In genomic region chr13:63627184-63627893, GRCm38 (mm10) we compare ENCODE assay signal across 8 mouse cellular contexts. TPM values are rescaled to one million over a fixed set of nuclear protein-coding genes. Genes with fewer than 3 reads are reported as not detected.
DNase-seq lines count a peak whose midpoint lies in the region; ATAC-seq lines count a peak whose summit lies in the region.

No protein-coding gene starts in this region.

- 24% methylated on average over 20 of the region's 20 CpGs for WGBS in kidney, embryonic 15.5 days
- 5% methylated on average over 20 of the region's 20 CpGs for WGBS in forebrain, embryonic 14.5 days
- 21% methylated on average over 20 of the region's 20 CpGs for WGBS in midbrain, embryonic 10.5 days

- peaks cover 16% of the 10 kb centered on the region for H3K4me1 ChIP-seq in kidney, embryonic 15.5 days
- no peaks in the 10 kb centered on the region for H3K4me1 ChIP-seq in forebrain, embryonic 14.5 days (ENCODE audit: control insufficient read depth, insufficient read depth, low read length)
- H3K4me1 ChIP-seq in midbrain, embryonic 10.5 days = peaks cover 25% of the 10 kb centered on the region

- no peaks in the 10 kb centered on the region for H3K27me3 ChIP-seq in kidney, embryonic 15.5 days
- no peaks in the 10 kb centered on the region for H3K27me3 ChIP-seq in forebrain, embryonic 14.5 days (replicated peaks; ENCODE audit: control insufficient read depth, insufficient read depth, low read length)
- peaks cover 74% of the 10 kb centered on the region for H3K27me3 ChIP-seq in midbrain, embryonic 10.5 days (ENCODE audit: low read depth, poor library complexity, severe bottlenecking)

- peak overlapping the region; percentile 24 for H3K4me3 ChIP-seq in kidney, embryonic 15.5 days (replicated peaks)
- peak overlapping the region; percentile 15 for H3K4me3 ChIP-seq in forebrain, embryonic 14.5 days (ENCODE audit: low read depth, low read length)
- H3K4me3 ChIP-seq in midbrain, embryonic 10.5 days = peak overlapping the region; percentile 36

- H3K4me2 ChIP-seq in kidney, embryonic 15.5 days = peak overlapping the region; percentile 54
- H3K4me2 ChIP-seq in forebrain, embryonic 14.5 days (ENCODE audit: low read length) = peak overlapping the region; percentile 50

- H3K9ac ChIP-seq in kidney, embryonic 15.5 days = no peak overlapping the region
- H3K9ac ChIP-seq in forebrain, embryonic 14.5 days (ENCODE audit: low read length) = no peak overlapping the region

- DNase-seq in kidney, postnatal 14 days = no peak
- DNase-seq in brain, embryonic 18.5 days (ENCODE audit: low read depth, low spot score) = peak; percentile 22
- DNase-seq in forebrain, embryonic 14.5 days (ENCODE audit: low spot score) = peak; percentile 79
- peak; percentile 83 for DNase-seq in midbrain, embryonic 10.5 days (ENCODE audit: low spot score)
- no peak for DNase-seq in urinary bladder, postnatal 10 days (ENCODE audit: low spot score)
- no peak for DNase-seq in liver

- no peaks in the 10 kb centered on the region for H3K9me3 ChIP-seq in kidney, embryonic 15.5 days (replicated peaks)
- H3K9me3 ChIP-seq in forebrain, embryonic 14.5 days (replicated peaks; ENCODE audit: control insufficient read depth, low read length) = no peaks in the 10 kb centered on the region
- H3K9me3 ChIP-seq in midbrain, embryonic 10.5 days (replicated peaks) = no peaks in the 10 kb centered on the region

- H3K27ac ChIP-seq in kidney, embryonic 15.5 days = no peak overlapping the region
- no peak overlapping the region for H3K27ac ChIP-seq in forebrain, embryonic 14.5 days (ENCODE audit: low read depth, low read length)
- peak overlapping the region; percentile 63 for H3K27ac ChIP-seq in midbrain, embryonic 10.5 days (replicated peaks)

- ATAC-seq in kidney, embryonic 15.5 days (replicated peaks; ENCODE audit: low FRiP score) = no peak
- ATAC-seq in forebrain, embryonic 14.5 days = peak; percentile 75
- no peak for ATAC-seq in CD4-positive, CD25-positive, alpha-beta regulatory T cell, adult 4 months

- H3K36me3 ChIP-seq in kidney, embryonic 15.5 days = no peaks in the 10 kb centered on the region
- no peaks in the 10 kb centered on the region for H3K36me3 ChIP-seq in forebrain, embryonic 14.5 days (ENCODE audit: control insufficient read depth, insufficient read depth, low read length)
- no peaks in the 10 kb centered on the region for H3K36me3 ChIP-seq in midbrain, embryonic 10.5 days

RNA-seq across cellular contexts. Expression of gene Ptch1, which starts 53.9 kb away (rescaled TPM):
- 15.8 and 17.3 TPM in 2 replicates for polyA plus RNA-seq in kidney, embryonic 15.5 days (2015; fragmentation: Nextera tagmentation; extraction: Ambion mirVana)
- 9.7 and 11.3 TPM in 2 replicates for polyA plus RNA-seq in forebrain, embryonic 14.5 days (2014; fragmentation: Nextera tagmentation; extraction: Ambion mirVana)
- polyA plus RNA-seq in midbrain, embryonic 10.5 days (2016; fragmentation: Nextera tagmentation; extraction: Ambion mirVana) = 30.9 and 31.6 TPM in 2 replicates
- 10 to 100 TPM; 13.6 to 15.9 TPM for polyA plus RNA-seq in CD4-positive, CD25-positive, alpha-beta regulatory T cell, adult 4 months (2017; shearing (Covaris generic))

Comparison
In these comparisons a context has a peak if more than half of its experiments do, and no peak if none do; other contexts are left out.
1. DNase-seq: peak in brain, embryonic 18.5 days (single experiment), forebrain, embryonic 14.5 days (single experiment) and midbrain, embryonic 10.5 days (single experiment); none in kidney, postnatal 14 days (single experiment), urinary bladder, postnatal 10 days (single experiment) and liver (single experiment).
2. Peak in every context shown above with its lines, with median percentiles within 50 percentile points of each other: H3K4me3 ChIP-seq.